Mouse (Mus musculus): ENCODE results near the gene Krtap16-1. TPM values are rescaled to one million over a fixed set of nuclear protein-coding genes. Genes with fewer than 3 reads are reported as not detected.

Gene Krtap16-1
- polyA plus RNA-seq (2015; fragmentation: Nextera tagmentation; extraction: Ambion mirVana), result 3.8 and 5.7 TPM in 2 replicates

DNA sequence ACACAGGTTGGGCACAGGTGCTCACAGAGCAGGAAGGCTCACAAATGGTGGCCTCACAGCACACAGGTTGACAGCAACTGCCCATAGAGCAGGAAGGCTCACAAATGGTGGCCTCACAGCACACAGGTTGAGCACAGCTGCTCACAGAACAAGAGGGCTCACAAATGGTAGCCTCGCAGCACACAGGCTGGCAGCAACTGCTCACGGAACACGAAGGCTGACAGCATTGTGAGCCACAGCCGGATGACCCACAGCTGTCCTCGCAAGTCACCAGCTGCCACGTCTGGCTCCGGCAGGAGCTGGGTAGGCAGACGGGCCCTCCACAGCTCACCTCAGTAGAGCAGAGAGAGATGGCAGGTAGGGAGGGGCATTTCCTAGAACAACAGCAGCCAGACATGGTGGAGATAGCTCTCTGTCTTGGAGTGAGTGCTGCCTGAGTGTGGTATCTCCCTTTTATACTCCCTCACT is at the start of gene Krtap16-1:
Krtap16-1 (minus strand) TSS at position 418 of the 468 bp plus-strand sequence.
- H3K27ac ChIP-seq (replicated peaks), result no peak within 1 kb of the TSS
- H3K9me3 ChIP-seq (replicated peaks), result no peaks in the 10 kb centered on the region
- WGBS, result 79% methylated on average over 8 of the region's 8 CpGs
- no peaks in the 10 kb centered on the region for H3K36me3 ChIP-seq
- no peaks in the 10 kb centered on the region; the same call in 1 of the 2 replicates for H3K27me3 ChIP-seq
- no peak within 1 kb of the TSS for H3K9ac ChIP-seq
- peak; percentile 29; the same call in 1 of the 2 replicates for ATAC-seq (ENCODE audit: insufficient number of reproducible peaks, low FRiP score, low TSS enrichment, low read depth)
- no peak within 1 kb of the TSS for H3K4me2 ChIP-seq (replicated peaks)
- H3K4me3 ChIP-seq (replicated peaks), result no peak within 1 kb of the TSS
- no peaks in the 10 kb centered on the region for H3K4me1 ChIP-seq

DNA sequence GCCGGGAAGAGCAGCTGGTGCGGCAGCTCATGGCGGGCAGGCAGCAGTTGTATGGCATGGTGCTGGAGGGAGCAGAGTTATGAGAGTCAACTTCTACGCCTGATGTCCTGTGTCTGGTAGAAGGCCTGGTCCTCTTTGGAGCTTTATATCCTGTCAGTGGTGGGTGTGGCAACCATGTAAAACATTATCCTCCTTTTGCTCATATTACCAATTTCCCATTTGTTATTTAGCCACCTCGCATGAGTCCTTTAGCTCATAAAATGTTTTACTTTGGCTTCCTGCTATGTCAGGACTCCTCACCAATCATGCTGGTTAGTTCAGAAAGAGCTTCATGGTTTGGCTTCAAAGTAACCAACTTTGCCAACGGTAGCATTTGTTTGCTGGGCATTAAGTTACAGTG is 43.4 kb upstream of the Krtap16-1 start, which contains the start of gene Krt33b:
Krt33b (minus strand) TSS at position 101 of the 400 bp plus-strand sequence.
- no peak within 1 kb of the TSS for H3K4me3 ChIP-seq (replicated peaks)
- H3K27me3 ChIP-seq, result no peaks in the 10 kb centered on the region
- WGBS, result 82% methylated on average over 6 of the region's 6 CpGs
- H3K27ac ChIP-seq (replicated peaks), result no peak within 1 kb of the TSS
- H3K4me2 ChIP-seq (replicated peaks), result no peak within 1 kb of the TSS
- H3K9me3 ChIP-seq (replicated peaks), result no peaks in the 10 kb centered on the region
- H3K36me3 ChIP-seq, result no peaks in the 10 kb centered on the region
- no peaks in the 10 kb centered on the region for H3K4me1 ChIP-seq
- no peak for ATAC-seq (ENCODE audit: insufficient number of reproducible peaks, low FRiP score, low TSS enrichment, low read depth)
- no peak within 1 kb of the TSS for H3K9ac ChIP-seq

DNA sequence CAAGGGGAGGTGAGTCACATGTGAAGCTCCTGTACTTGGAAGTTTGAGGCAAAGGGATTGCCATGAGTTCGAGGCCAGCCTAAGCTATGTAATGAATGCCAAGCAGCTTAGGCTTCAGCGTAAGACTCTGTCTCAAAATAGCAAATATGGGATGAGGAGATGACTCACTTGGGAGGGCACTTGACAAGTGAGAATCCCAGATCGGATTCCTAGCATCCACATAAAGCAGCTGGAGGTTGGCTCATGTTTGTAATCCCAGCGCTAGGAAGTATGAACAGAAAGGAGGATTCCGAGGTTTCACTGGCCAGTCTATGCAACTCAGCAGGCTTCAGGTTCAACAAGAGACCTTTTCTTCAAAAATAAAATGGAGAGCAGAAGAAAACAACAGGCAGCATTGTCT is 35.0 kb upstream of the Krtap16-1 start:
- H3K4me2 ChIP-seq (replicated peaks), result no peak overlapping the region
- H3K9me3 ChIP-seq (replicated peaks), result no peaks in the 10 kb centered on the region
- 73% methylated on average over 5 of the region's 5 CpGs for WGBS
- no peaks in the 10 kb centered on the region for H3K36me3 ChIP-seq
- no peaks in the 10 kb centered on the region for H3K4me1 ChIP-seq
- H3K4me3 ChIP-seq (replicated peaks), result no peak overlapping the region
- no peak overlapping the region for H3K9ac ChIP-seq
- no peak overlapping the region for H3K27ac ChIP-seq (replicated peaks)
- H3K27me3 ChIP-seq, result no peaks in the 10 kb centered on the region
- ATAC-seq (ENCODE audit: insufficient number of reproducible peaks, low FRiP score, low TSS enrichment, low read depth), result no peak

DNA sequence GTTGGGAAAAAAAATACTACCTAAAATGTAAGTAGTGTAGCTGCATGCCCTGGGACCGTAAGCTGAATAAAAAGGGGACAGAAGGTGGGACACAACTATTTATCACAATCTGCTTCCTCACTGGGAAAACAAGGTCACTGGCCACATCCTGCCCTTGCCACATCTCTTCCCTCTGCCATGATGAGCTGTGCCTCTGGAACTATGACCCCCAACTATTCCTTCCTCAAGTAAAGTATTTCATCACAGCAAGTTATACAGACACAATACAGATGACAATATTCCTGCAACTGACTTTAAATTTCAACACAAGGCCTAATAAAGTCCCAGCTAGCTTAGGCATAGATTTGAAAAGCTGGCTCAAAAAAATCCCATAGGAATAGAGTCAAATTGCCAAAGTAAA is 33.1 kb upstream of the Krtap16-1 start:
- Histone ChIP-seq H3K4me2 (replicated peaks) (no peak overlapping the region), H3K27me3 (no peaks in the 10 kb centered on the region), H3K9ac (no peak overlapping the region), H3K4me3 (replicated peaks) (no peak overlapping the region), H3K36me3 (no peaks in the 10 kb centered on the region), H3K27ac (replicated peaks) (no peak overlapping the region), H3K9me3 (replicated peaks) (no peaks in the 10 kb centered on the region), H3K4me1 (no peaks in the 10 kb centered on the region)
- no peak for ATAC-seq (ENCODE audit: insufficient number of reproducible peaks, low FRiP score, low TSS enrichment, low read depth)
- 86% methylated on average over 1 of the region's 1 CpGs for WGBS

DNA sequence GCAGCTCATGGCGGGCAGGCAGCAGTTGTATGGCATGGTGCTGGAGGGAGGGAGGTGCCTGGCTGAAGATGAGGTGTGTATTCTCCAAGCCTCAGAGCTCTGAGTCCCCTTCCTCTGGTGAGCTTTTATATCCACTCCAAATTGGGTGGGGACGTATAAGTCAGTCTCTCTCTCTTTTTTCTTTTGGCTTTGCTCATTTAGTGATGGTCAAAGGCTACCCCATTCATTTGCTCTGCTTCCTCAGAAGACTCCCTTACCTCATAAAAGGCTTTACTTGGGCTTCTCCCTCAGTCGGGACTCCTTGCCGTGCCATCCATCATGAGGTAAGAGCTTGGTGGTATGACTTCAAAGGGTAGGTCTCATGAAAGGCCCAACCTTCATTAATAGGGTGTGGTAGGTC is 29.7 kb upstream of the Krtap16-1 start, which contains the start of gene Krt33a:
Krt33a (minus strand) TSS at position 101 of the 400 bp plus-strand sequence.
- H3K36me3 ChIP-seq, result no peaks in the 10 kb centered on the region
- H3K9ac ChIP-seq, result no peak within 1 kb of the TSS
- H3K27me3 ChIP-seq, result no peaks in the 10 kb centered on the region
- H3K27ac ChIP-seq (replicated peaks), result no peak within 1 kb of the TSS
- H3K4me3 ChIP-seq (replicated peaks), result no peak within 1 kb of the TSS
- H3K4me2 ChIP-seq (replicated peaks), result no peak within 1 kb of the TSS
- H3K4me1 ChIP-seq, result no peaks in the 10 kb centered on the region
- 81% methylated on average over 4 of the region's 4 CpGs for WGBS
- H3K9me3 ChIP-seq (replicated peaks), result no peaks in the 10 kb centered on the region
- no peak for ATAC-seq (ENCODE audit: insufficient number of reproducible peaks, low FRiP score, low TSS enrichment, low read depth)

DNA sequence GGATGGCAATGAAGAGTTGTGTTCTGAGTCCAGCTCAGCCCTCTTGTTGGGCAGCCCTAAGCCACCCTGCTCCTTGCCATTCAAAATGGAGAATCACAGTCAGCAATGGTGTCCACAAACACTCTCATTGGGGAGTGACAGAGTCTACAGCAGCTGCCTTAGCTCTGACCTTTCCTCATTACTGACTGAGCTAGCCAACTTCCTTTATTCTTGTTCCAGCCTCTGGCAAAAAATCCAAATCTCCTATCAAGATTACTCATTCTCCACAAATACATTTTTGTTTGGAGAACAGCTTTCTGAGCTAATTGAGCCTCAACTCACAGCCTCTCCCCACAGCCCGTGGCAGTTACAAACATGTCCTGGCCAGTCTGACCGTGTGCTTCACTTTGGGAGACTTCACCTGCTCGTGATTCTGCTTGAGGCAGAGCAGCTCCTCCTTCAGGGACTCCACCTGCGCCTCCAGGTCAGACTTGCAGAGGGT is 27.3 kb upstream of the Krtap16-1 start:
- Histone ChIP-seq H3K4me1 (no peaks in the 10 kb centered on the region), H3K4me2 (replicated peaks) (no peak overlapping the region), H3K9ac (no peak overlapping the region), H3K4me3 (replicated peaks) (no peak overlapping the region), H3K27ac (replicated peaks) (0 out of 2 replicates have a peak overlapping the region, but pooled peaks have one; percentile 5), H3K36me3 (no peaks in the 10 kb centered on the region), H3K9me3 (replicated peaks) (no peaks in the 10 kb centered on the region), H3K27me3 (no peaks in the 10 kb centered on the region)
- ATAC-seq (ENCODE audit: insufficient number of reproducible peaks, low FRiP score, low TSS enrichment, low read depth), result no peak
- WGBS, result 48% methylated on average over 4 of the region's 4 CpGs

DNA sequence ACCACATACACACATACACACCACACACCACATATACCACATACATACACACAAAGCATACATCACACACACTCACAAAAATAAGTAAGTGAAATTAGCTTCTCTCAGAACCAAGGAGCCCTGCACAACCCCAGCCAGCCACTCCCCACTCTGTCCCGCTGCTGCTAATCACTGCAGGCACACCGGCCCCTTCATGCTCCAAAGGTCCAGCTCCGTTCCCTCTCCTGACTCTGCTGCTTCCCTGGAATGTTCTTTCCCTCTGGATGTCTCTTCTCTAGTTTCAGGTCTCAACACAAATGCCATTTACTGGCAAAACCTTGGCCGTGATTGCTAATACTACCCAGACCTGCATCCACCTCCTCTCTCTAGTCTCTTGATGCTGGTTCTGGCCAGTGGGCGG is 24.3 kb upstream of the Krtap16-1 start:
- no peaks in the 10 kb centered on the region for H3K9me3 ChIP-seq (replicated peaks)
- no peak overlapping the region for H3K4me3 ChIP-seq (replicated peaks)
- ATAC-seq (ENCODE audit: insufficient number of reproducible peaks, low FRiP score, low TSS enrichment, low read depth), result no peak
- H3K27ac ChIP-seq (replicated peaks), result no peak overlapping the region
- H3K4me2 ChIP-seq (replicated peaks), result no peak overlapping the region
- 80% methylated on average over 5 of the region's 5 CpGs for WGBS
- H3K4me1 ChIP-seq, result no peaks in the 10 kb centered on the region
- H3K9ac ChIP-seq, result no peak overlapping the region
- no peaks in the 10 kb centered on the region for H3K27me3 ChIP-seq
- H3K36me3 ChIP-seq, result no peaks in the 10 kb centered on the region

DNA sequence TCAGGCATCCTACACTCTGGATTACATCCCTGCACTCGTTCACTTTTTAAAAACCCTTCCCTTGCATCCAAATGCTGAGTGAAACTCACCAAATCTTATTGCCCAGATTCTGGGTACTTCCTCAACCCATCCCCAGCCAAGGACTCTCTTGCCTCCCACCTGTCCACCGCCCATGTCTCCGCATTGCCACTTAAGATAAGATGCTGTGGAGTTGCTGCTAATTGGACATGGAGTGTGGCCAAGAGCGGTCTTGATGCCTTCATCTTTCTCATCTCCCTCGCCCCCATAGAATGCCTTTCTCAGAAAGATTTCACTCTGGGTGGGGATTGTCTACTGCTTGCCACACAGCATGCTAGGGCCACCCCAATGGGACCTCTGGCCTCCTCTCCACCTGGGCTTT is 21.9 kb upstream of the Krtap16-1 start:
- WGBS, result 84% methylated on average over 5 of the region's 5 CpGs
- Histone ChIP-seq H3K4me1 (no peaks in the 10 kb centered on the region), H3K9me3 (replicated peaks) (no peaks in the 10 kb centered on the region), H3K27me3 (no peaks in the 10 kb centered on the region), H3K27ac (replicated peaks) (no peak overlapping the region), H3K4me3 (replicated peaks) (no peak overlapping the region), H3K9ac (no peak overlapping the region), H3K36me3 (no peaks in the 10 kb centered on the region), H3K4me2 (replicated peaks) (no peak overlapping the region)
- no peak for ATAC-seq (ENCODE audit: insufficient number of reproducible peaks, low FRiP score, low TSS enrichment, low read depth)

DNA sequence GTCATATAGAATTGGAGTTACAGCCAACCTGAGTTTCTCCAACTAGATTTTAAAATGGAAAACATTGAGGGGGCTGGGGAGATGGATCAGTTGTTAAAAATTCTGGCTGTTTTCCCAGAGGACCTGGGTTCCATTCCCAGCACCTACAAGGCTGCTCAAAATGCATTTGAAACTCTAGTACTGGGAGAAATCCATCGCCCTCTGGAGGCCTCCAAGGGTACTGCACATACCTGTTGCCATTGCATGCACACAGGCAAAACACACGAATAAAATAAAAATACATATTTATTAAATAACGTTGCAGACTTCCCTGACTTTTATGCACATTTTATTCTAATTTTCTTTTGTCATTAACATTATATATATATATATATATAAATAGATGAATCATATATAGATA is 20.2 kb upstream of the Krtap16-1 start:
- H3K27me3 ChIP-seq, result no peaks in the 10 kb centered on the region
- H3K9me3 ChIP-seq (replicated peaks), result no peaks in the 10 kb centered on the region
- no peaks in the 10 kb centered on the region for H3K4me1 ChIP-seq
- H3K36me3 ChIP-seq, result no peaks in the 10 kb centered on the region
- ATAC-seq (ENCODE audit: insufficient number of reproducible peaks, low FRiP score, low TSS enrichment, low read depth), result no peak
- H3K9ac ChIP-seq, result no peak overlapping the region
- no peak overlapping the region for H3K4me2 ChIP-seq (replicated peaks)
- WGBS, result 58% methylated on average over 3 of the region's 3 CpGs
- no peak overlapping the region for H3K4me3 ChIP-seq (replicated peaks)
- H3K27ac ChIP-seq (replicated peaks), result no peak overlapping the region

DNA sequence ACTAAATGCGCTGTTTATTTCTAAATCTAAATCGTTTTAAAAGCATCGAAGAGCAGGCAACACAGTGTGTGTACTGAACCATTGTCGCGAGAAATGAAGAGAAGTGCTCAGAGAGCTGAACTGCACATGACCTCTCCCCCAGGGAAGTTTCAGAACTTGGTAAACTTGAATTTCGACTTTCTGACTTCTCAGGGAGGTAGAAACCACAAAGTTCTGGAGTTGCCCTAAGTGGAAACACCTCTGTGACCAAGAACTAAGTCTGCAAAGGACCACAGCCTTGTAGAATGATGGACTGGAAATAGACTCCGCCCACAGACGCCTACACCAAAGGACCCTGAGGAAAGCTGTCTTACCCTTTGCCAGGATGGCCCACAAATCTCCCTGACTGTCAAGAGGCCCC is 19.5 kb upstream of the Krtap16-1 start:
- 70% methylated on average over 8 of the region's 8 CpGs for WGBS
- Histone ChIP-seq H3K36me3 (no peaks in the 10 kb centered on the region), H3K9me3 (replicated peaks) (no peaks in the 10 kb centered on the region), H3K4me3 (replicated peaks) (no peak overlapping the region), H3K27ac (replicated peaks) (no peak overlapping the region), H3K9ac (no peak overlapping the region), H3K4me1 (no peaks in the 10 kb centered on the region), H3K4me2 (replicated peaks) (no peak overlapping the region), H3K27me3 (no peaks in the 10 kb centered on the region)
- ATAC-seq (ENCODE audit: insufficient number of reproducible peaks, low FRiP score, low TSS enrichment, low read depth), result no peak

DNA sequence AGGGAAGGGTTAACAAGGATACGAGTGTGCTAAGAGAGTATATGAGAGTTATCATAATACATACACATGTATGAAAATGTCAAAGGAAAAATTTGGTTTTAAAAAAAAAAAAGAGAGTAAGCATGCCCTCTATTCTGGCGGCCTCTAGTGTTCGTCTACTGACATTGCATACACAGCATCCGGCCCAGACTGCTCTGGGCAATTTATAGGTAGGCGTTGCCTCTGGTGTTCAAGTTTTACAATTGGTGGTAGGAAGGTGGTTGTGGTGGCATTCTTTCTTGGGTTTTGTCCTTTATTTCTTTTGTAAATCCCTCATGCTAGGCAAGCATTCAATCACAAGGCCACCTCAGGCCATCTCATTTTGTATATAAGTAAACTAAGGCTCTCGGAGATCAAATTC is 18.4 kb upstream of the Krtap16-1 start:
- Histone ChIP-seq H3K9ac (no peak overlapping the region), H3K4me3 (replicated peaks) (no peak overlapping the region), H3K4me1 (no peaks in the 10 kb centered on the region), H3K4me2 (replicated peaks) (no peak overlapping the region), H3K36me3 (no peaks in the 10 kb centered on the region), H3K9me3 (replicated peaks) (no peaks in the 10 kb centered on the region), H3K27ac (replicated peaks) (no peak overlapping the region), H3K27me3 (no peaks in the 10 kb centered on the region)
- 18% methylated on average over 6 of the region's 6 CpGs for WGBS
- ATAC-seq (ENCODE audit: insufficient number of reproducible peaks, low FRiP score, low TSS enrichment, low read depth), result no peak

DNA sequence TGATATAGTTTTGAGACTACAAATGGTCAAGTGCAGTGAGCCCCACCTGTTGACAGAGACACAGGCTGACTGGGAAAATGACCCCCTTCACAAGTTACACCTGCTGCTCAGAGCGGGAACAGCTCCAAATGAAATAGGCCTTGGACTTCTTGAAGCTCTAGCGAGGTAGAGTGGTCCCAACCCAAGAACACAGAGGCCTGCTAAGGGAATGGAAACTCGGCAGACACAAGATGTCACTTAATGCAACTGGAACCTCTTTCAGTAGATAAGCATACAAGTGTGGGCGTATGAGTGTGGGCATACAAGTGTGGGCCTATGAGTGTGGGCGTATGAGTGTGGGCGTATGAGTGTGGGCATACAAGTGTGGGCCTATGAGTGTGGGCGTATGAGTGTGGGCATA is 12.7 kb upstream of the Krtap16-1 start:
- Histone ChIP-seq H3K9me3 (replicated peaks) (no peaks in the 10 kb centered on the region), H3K27me3 (peaks cover 5% of the 10 kb centered on the region; the same call in 1 of the 2 replicates), H3K27ac (replicated peaks) (no peak overlapping the region), H3K4me1 (no peaks in the 10 kb centered on the region), H3K4me3 (replicated peaks) (no peak overlapping the region), H3K36me3 (no peaks in the 10 kb centered on the region), H3K4me2 (replicated peaks) (no peak overlapping the region), H3K9ac (no peak overlapping the region)
- 89% methylated on average over 7 of the region's 7 CpGs for WGBS
- peak; percentile 39; the same call in 1 of the 2 replicates for ATAC-seq (ENCODE audit: insufficient number of reproducible peaks, low FRiP score, low TSS enrichment, low read depth)

Data from embryonic facial prominence, embryonic 15.5 days (tissue).